Mouse (Mus musculus): Measurements from ENCODE around the gene Klb. TPM values are rescaled to one million over a fixed set of nuclear protein-coding genes. Genes with fewer than 3 reads are reported as not detected.

Gene Klb
- polyA plus RNA-seq, 1 experiment from 2014 or later: 0.17 TPM

GRCm38 (mm10) chr5:65335298-65336074 lies 12.6 kb upstream of the Klb start, which contains the start of gene Rfc1:
Rfc1 (minus strand) TSS chr5:65335670.
- Histone ChIP-seq H3K4me1 (peaks cover 18% of the 10 kb centered on the region), H3K27me3 (no peaks in the 10 kb centered on the region), H3K4me2 (peak within 1 kb of the TSS; percentile 71), H3K9ac (peak within 1 kb of the TSS; percentile 80), H3K9me3 (replicated peaks) (no peaks in the 10 kb centered on the region), H3K4me3 (peak within 1 kb of the TSS; percentile 92), H3K27ac (peak within 1 kb of the TSS; percentile 76), H3K36me3 (ENCODE audit: poor library complexity, severe bottlenecking) (0 out of 2 replicates have a peak, but pooled peaks cover 6% of the 10 kb centered on the region)
- WGBS: under 1% methylated on average over 65 of the region's 65 CpGs
- ATAC-seq: peak; percentile 98

- Histone ChIP-seq H3K9ac (peak overlapping the region; percentile 80; the same call in 1 of the 2 replicates), H3K27ac (no peak overlapping the region), H3K27me3 (no peaks in the 10 kb centered on the region), H3K4me1 (peaks cover 18% of the 10 kb centered on the region), H3K4me2 (peak overlapping the region; percentile 71), H3K36me3 (ENCODE audit: poor library complexity, severe bottlenecking) (0 out of 2 replicates have a peak, but pooled peaks cover 6% of the 10 kb centered on the region), H3K4me3 (peak overlapping the region; percentile 92), H3K9me3 (replicated peaks) (no peaks in the 10 kb centered on the region)
- ATAC-seq: peak; percentile 16
- 29% methylated on average over 4 of the region's 4 CpGs for WGBS
These were observed 12.1 kb upstream of the Klb start for GRCm38 (mm10) chr5:65336075-65336355.

DNA sequence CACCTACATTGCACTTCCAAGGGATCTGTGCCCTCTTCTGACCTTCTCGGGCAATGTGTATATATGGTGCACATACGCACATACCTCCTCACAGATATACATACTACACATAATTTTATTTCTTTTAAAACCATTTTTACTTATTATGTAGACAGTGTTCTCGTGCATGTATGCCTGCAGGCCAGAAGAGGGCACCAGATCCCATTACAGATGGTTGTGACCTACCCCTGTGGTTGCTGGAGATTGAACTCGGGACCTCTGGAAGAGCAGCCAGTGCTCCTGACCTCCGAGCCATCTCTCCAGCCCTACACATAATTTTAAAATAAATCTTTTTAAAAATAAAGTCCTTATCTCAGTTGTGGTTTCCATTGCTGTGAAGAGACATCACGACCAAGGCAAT lies 9.7 kb upstream of the Klb start:
- Histone ChIP-seq H3K4me1 (peaks cover 18% of the 10 kb centered on the region), H3K9me3 (replicated peaks) (no peaks in the 10 kb centered on the region), H3K9ac (no peak overlapping the region), H3K4me3 (no peak overlapping the region), H3K27ac (no peak overlapping the region), H3K27me3 (no peaks in the 10 kb centered on the region), H3K4me2 (no peak overlapping the region), H3K36me3 (ENCODE audit: poor library complexity, severe bottlenecking) (no peaks in the 10 kb centered on the region)
- ATAC-seq: no peak
- WGBS: 85% methylated on average over 6 of the region's 6 CpGs

GRCm38 (mm10) chr5:65340167-65340566 lies 7.9 kb upstream of the Klb start:
- H3K36me3 ChIP-seq (ENCODE audit: poor library complexity, severe bottlenecking): no peaks in the 10 kb centered on the region
- H3K4me2 ChIP-seq: no peak overlapping the region
- H3K4me3 ChIP-seq: no peak overlapping the region
- no peaks in the 10 kb centered on the region for H3K9me3 ChIP-seq (replicated peaks)
- no peak for ATAC-seq
- 68% methylated on average over 4 of the region's 4 CpGs for WGBS
- H3K9ac ChIP-seq: no peak overlapping the region
- no peaks in the 10 kb centered on the region for H3K27me3 ChIP-seq
- peaks cover 4% of the 10 kb centered on the region; the same call in 1 of the 2 replicates for H3K4me1 ChIP-seq
- no peak overlapping the region for H3K27ac ChIP-seq

GRCm38 (mm10) chr5:65350508-65350907 lies 2.4 kb downstream of the Klb start:
- no peak for ATAC-seq
- Histone ChIP-seq H3K4me2 (no peak overlapping the region), H3K4me1 (no peaks in the 10 kb centered on the region), H3K27me3 (no peaks in the 10 kb centered on the region), H3K4me3 (no peak overlapping the region), H3K27ac (no peak overlapping the region), H3K9me3 (replicated peaks) (no peaks in the 10 kb centered on the region), H3K36me3 (ENCODE audit: poor library complexity, severe bottlenecking) (no peaks in the 10 kb centered on the region), H3K9ac (no peak overlapping the region)
- 79% methylated on average over 10 of the region's 10 CpGs for WGBS

GRCm38 (mm10) chr5:65354097-65354496 lies 6.0 kb downstream of the Klb start:
- no peak overlapping the region for H3K27ac ChIP-seq
- WGBS: 90% methylated on average over 3 of the region's 3 CpGs
- no peak for ATAC-seq
- H3K4me3 ChIP-seq: no peak overlapping the region
- H3K4me1 ChIP-seq: no peaks in the 10 kb centered on the region
- H3K36me3 ChIP-seq (ENCODE audit: poor library complexity, severe bottlenecking): no peaks in the 10 kb centered on the region
- no peaks in the 10 kb centered on the region for H3K27me3 ChIP-seq
- no peak overlapping the region for H3K4me2 ChIP-seq
- H3K9ac ChIP-seq: no peak overlapping the region
- H3K9me3 ChIP-seq (replicated peaks): no peaks in the 10 kb centered on the region

GRCm38 (mm10) chr5:65354985-65355384 lies 6.9 kb downstream of the Klb start:
- H3K9ac ChIP-seq: no peak overlapping the region
- H3K4me2 ChIP-seq: no peak overlapping the region
- no peaks in the 10 kb centered on the region for H3K36me3 ChIP-seq (ENCODE audit: poor library complexity, severe bottlenecking)
- H3K4me3 ChIP-seq: no peak overlapping the region
- ATAC-seq: no peak
- no peaks in the 10 kb centered on the region for H3K9me3 ChIP-seq (replicated peaks)
- no peaks in the 10 kb centered on the region for H3K27me3 ChIP-seq
- H3K4me1 ChIP-seq: no peaks in the 10 kb centered on the region
- H3K27ac ChIP-seq: no peak overlapping the region
- 78% methylated on average over 5 of the region's 5 CpGs for WGBS

- no peak overlapping the region for H3K9ac ChIP-seq
- no peak overlapping the region for H3K4me3 ChIP-seq
- ATAC-seq: no peak
- no peaks in the 10 kb centered on the region for H3K4me1 ChIP-seq
- no peaks in the 10 kb centered on the region for H3K36me3 ChIP-seq (ENCODE audit: poor library complexity, severe bottlenecking)
- H3K27me3 ChIP-seq: no peaks in the 10 kb centered on the region
- H3K4me2 ChIP-seq: no peak overlapping the region
- no peak overlapping the region for H3K27ac ChIP-seq
- 89% methylated on average over 6 of the region's 6 CpGs for WGBS
- no peaks in the 10 kb centered on the region for H3K9me3 ChIP-seq (replicated peaks)
These were observed 8.7 kb downstream of the Klb start for GRCm38 (mm10) chr5:65356851-65357250.

DNA sequence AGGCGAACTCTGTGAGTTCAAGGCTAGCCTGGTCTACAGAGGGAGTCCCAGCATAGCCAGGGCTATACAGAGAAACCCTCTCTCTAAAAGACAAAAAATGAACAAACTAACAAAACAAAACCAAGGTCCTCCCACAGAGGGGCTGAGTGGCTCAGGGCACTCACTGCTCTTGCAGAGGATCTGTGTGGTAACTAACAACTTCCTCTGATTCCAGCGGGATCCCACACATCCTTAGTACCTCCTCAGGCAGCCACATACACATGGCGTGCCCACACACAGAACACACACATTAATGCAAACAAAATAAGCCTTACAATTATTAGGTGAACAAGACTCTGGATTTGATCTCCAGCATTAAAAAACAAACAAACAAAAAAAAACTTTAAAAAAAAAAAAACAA lies 9.7 kb downstream of the Klb start:
- no peak overlapping the region for H3K9ac ChIP-seq
- 94% methylated on average over 3 of the region's 3 CpGs for WGBS
- H3K27me3 ChIP-seq: no peaks in the 10 kb centered on the region
- no peaks in the 10 kb centered on the region for H3K9me3 ChIP-seq (replicated peaks)
- no peak overlapping the region for H3K4me2 ChIP-seq
- H3K36me3 ChIP-seq (ENCODE audit: poor library complexity, severe bottlenecking): no peaks in the 10 kb centered on the region
- no peak overlapping the region for H3K27ac ChIP-seq
- H3K4me1 ChIP-seq: no peaks in the 10 kb centered on the region
- no peak overlapping the region for H3K4me3 ChIP-seq
- ATAC-seq: no peak

DNA sequence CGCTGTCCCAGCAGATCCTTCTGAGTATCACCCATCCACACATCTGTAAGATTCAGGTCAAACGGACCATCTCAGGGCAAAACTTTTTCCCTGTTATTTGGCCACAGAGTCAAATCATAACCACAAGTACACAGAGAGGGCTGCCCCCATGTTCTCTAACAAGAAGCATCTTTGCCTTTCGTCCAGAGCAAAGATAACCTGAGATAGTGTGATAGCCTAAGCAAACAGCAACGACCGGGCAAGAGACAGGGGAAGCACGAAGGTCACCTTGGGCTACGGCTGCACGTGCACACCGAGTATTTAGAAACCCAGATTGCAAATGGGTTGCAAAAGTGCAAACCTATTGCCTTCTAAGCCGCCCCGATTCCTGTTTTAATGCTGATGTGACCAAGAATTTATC lies 19.7 kb downstream of the Klb start:
- Histone ChIP-seq H3K4me1 (no peaks in the 10 kb centered on the region), H3K36me3 (ENCODE audit: poor library complexity, severe bottlenecking) (no peaks in the 10 kb centered on the region), H3K4me3 (no peak overlapping the region), H3K4me2 (no peak overlapping the region), H3K27me3 (no peaks in the 10 kb centered on the region), H3K27ac (no peak overlapping the region), H3K9ac (no peak overlapping the region), H3K9me3 (replicated peaks) (no peaks in the 10 kb centered on the region)
- 90% methylated on average over 11 of the region's 11 CpGs for WGBS
- no peak for ATAC-seq

- Histone ChIP-seq H3K36me3 (ENCODE audit: poor library complexity, severe bottlenecking) (no peaks in the 10 kb centered on the region), H3K4me3 (no peak overlapping the region), H3K4me2 (no peak overlapping the region), H3K9ac (no peak overlapping the region), H3K27me3 (no peaks in the 10 kb centered on the region), H3K4me1 (no peaks in the 10 kb centered on the region), H3K27ac (no peak overlapping the region), H3K9me3 (replicated peaks) (no peaks in the 10 kb centered on the region)
- 97% methylated on average over 7 of the region's 7 CpGs for WGBS
- no peak for ATAC-seq
These were observed 23.4 kb downstream of the Klb start for GRCm38 (mm10) chr5:65371551-65371950.

DNA sequence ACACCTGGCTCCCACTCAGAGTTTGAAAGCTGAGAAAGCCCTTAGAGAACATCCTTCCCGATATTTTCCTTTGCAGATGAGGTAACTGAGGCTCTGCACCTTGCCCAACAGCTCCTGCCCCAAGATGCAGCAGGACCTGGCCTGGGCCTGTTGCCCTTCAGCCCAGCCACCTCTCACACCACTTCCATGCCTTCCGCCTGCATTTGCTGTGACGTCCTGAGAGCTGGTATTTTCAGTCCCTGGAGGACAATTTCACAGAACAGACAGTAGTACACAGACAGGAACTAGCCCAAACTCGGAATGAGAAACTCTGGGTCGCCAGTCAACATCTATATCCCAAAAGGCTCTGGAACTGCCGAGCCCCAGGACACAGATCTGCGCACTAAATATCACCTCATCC lies 26.6 kb downstream of the Klb start:
- Histone ChIP-seq H3K36me3 (ENCODE audit: poor library complexity, severe bottlenecking) (no peaks in the 10 kb centered on the region), H3K27me3 (no peaks in the 10 kb centered on the region), H3K4me2 (no peak overlapping the region), H3K9ac (no peak overlapping the region), H3K4me1 (no peaks in the 10 kb centered on the region), H3K4me3 (no peak overlapping the region), H3K9me3 (replicated peaks) (no peaks in the 10 kb centered on the region), H3K27ac (no peak overlapping the region)
- ATAC-seq: no peak
- WGBS: 88% methylated on average over 7 of the region's 7 CpGs

DNA sequence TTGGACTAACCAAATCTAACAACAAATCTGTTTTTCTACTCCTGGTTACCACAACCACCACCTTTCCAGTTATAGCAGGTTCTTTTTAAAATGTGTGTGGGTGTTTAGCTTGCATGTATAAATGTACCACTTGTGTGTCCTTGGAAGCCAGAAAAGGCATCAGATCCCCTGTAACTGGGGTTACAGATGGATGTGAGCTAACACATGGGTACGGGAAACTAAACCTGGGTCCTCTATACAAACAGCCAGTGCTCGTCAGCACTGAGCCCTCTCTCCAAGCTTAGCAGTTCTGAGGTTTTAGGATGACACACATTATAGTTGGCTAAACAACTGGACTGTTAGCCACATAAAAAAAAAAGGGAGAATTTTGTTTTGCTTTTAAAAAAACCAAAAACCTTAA lies 37.6 kb downstream of the Klb start:
- Histone ChIP-seq H3K9me3 (replicated peaks) (no peaks in the 10 kb centered on the region), H3K4me2 (no peak overlapping the region), H3K4me3 (no peak overlapping the region), H3K27ac (no peak overlapping the region), H3K9ac (no peak overlapping the region), H3K27me3 (no peaks in the 10 kb centered on the region), H3K36me3 (ENCODE audit: poor library complexity, severe bottlenecking) (peaks cover 51% of the 10 kb centered on the region), H3K4me1 (peaks cover 16% of the 10 kb centered on the region)
- no peak for ATAC-seq
- 73% methylated on average over 2 of the region's 2 CpGs for WGBS

Data from forebrain, embryonic 13.5 days (tissue).